Mouse (Mus musculus) lung, adult 2 months (tissue): ENCODE results near the gene Csnk1g1.

ENCODE experiments used
- CTCF ChIP-seq: fragments of 200-500 bp; IDR thresholded peaks from 2 replicates; pipeline ENCODE4 v1.5.1; 2011; ENCODE audit warnings: mild to moderate bottlenecking, low read length, control low read depth; ENCODE audit not compliant: insufficient read depth
- POLR2A ChIP-seq: fragments of 200-500 bp; IDR thresholded peaks from 2 replicates; pipeline ENCODE4 v1.6.1; 2011; ENCODE audit warnings: low read depth, mild to moderate bottlenecking, control low read depth, low read length, borderline replicate concordance; ENCODE audit errors: extremely low read depth

- TF ChIP-seq POLR2A: no peak
- no peak for TF ChIP-seq CTCF
Observed at GRCm38 (mm10) chr9:66087062-66087461, 178.3 kb downstream of the Csnk1g1 start.
